Mouse (Mus musculus) natural killer cell, adult 2 months (primary cell): ENCODE results near the gene Ptprn2.
"Not testable (repeated sequence)": the region's sequence is repeated elsewhere in the genome, so short reads cannot be mapped to it uniquely, and the experiment has no call there.

ENCODE experiments used
- DNase-seq, 2 experiments: peaks; one replicate each; pipeline ENCODE4 v3.0.0; 2022; ENCODE audit warnings: low spot score in 2 of 2

Gene Ptprn2

DNA sequence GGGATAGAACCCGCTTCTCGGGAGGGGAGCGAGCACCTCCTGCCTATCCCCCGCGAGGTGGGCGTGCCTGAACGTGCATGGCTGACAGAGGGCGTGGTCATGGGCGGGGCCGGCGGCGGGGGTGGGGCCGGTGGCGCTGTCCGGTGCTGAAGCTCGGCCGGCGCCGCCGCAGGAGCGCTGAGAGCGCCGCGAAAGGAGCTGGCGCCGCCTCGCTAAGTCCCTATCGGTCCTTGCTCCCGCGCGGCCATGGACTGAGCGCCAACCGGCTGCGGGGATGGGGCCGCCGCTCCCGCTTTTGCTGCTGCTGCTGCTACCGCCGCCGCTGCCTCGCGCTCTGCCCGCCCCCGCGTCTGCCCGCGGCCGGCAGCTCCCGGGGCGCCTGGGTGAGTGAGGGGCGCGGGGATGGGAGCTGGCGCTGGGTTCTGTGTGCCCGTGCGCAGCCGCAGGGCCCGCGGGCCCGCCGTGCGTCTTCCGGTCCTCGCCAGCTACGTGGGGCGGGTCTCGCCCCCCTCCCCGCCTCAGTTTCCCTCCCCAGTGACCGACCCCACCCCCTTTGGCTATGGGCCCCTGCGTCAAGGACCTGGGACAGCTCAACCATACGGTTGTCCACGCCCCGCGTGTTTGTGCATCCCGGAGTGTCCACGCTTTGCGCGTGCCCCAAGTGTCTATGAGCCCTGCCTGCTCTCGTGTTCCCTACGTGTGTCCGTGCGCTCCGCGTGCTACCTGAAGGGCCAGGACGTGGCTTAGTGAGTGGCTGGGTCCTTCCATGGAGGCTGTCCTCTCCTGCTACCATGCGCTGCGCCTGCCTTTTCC, at the start of gene Ptprn2:
TSS of gene Ptprn2 (plus strand) at position 130 of the 813 bp plus-strand sequence.
- peak in 1 of 2 experiments; percentile 26 for DNase-seq

GRCm38 (mm10) chr12:116436125-116436524, 49.4 kb upstream of the Ptprn2 start:
- DNase-seq, result no peak

- no peak for DNase-seq
These were observed 46.9 kb upstream of the Ptprn2 start for GRCm38 (mm10) chr12:116438591-116438990.

DNA sequence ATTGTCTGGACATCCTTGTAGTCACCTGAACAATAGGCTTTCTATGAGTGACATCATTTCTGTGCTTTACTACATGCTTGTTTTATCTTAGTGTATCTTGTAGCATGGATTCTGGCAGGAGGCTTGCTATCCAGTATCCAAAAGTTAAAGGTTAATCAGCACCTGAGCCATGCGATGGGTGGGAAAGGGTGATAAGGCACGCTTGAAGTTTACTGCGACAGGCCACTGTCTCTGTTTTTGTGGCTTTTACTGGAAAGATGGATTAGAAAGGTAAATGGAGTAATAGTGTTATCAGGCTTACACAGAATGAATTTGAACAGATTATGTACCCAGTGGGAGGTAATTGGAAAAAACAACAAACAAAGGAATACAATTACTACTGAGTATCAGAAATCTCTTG, 43.3 kb upstream of the Ptprn2 start:
- no peak for DNase-seq

DNA sequence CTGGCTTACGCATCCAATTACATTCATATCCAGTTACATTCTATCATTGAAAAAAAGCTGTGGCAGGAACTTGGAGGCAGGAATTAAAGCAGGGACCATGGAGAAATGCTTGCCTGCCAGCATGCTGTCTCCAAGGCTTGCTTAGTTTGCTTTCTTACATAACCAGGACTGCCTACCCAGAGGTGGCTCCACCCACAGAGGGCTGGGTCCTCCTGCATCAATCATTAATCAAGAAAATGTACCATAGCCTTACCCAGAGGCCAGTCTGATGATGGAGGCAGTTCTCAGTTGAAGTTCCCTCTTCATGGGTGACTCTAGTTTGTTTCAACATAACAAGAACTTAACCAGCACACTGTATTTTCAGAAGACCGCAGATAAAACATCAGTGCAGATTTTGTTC, 36.0 kb upstream of the Ptprn2 start:
- no peak for DNase-seq

DNA sequence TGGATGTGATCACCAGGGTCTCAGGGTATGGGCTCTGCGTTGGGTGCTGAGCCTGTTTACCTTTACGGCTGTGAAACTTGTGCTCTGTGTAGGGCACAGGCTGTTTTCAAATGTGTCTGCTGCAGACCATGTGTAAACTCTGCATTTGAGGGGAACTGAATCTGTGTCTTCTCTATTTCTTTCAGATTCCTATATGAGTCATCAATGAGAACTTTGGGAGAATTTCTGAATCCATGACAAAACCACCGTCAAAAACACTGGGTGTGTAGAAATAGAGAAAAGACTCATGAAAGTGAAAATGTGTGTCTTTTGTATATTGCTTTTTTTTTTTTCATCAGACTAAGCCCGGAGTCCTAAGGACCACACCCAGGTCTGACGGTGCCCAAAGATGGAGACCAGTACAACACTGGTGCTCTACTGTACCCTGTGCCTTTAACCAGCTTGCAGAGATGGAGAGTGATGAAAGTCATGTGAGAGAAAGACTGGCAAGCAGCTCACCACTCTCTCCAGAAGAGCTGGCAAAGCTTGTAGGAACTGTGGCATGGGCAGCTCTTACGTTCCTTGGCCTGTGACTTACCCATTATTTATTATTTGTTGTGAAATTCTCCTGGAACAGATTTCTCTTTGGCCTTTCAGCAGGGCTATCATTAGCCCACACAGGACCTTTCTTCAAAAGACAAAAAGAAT, 25.0 kb upstream of the Ptprn2 start:
- DNase-seq, result no peak

- DNase-seq, result peak; percentile 60 to 74
These were observed 18.5 kb upstream of the Ptprn2 start for GRCm38 (mm10) chr12:116467030-116467429.

- DNase-seq, result no peak
These were observed 17.2 kb upstream of the Ptprn2 start for GRCm38 (mm10) chr12:116468348-116468747.

- DNase-seq, result no peak
These were observed 16.4 kb upstream of the Ptprn2 start for GRCm38 (mm10) chr12:116469096-116469495.

GRCm38 (mm10) chr12:116473264-116473663, 12.3 kb upstream of the Ptprn2 start:
- DNase-seq, result no peak

DNA sequence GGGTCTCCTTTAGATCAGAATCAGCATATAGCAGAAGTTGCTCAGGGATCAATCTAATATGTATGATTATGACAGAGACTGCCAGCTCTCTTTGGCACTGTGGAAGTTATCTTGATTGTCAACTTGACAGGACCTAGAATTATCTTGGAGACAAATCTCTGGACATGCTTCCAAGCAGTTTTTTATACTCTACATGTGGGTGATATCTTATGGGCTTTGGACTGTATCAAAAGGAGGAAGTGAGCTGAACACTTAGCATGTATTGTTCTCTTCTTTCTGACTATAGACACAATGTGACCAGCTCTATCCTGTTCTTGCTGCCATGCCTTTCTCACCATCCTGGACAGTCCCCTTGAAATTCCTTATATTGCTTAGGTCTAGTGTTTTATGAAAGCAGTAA, 11.8 kb upstream of the Ptprn2 start:
- DNase-seq, result no peak

DNA sequence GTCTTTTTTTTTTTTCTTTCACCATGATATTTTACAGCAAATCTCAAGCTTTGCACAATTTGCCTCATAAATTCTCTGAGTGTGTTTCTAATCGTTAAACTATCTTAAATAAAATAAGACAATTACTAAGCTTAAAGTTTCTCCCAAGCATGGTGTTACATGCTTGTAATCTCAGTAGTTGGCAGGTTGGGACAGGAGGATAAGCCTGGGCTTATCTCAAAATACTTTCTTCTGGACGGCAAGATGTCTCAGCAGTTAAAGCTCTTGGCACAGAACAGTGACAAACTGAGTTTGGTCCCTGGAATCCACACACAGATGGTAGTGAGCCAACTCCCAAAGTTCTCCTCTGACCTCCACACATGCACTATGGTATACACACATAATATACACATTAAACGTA, 10.8 kb upstream of the Ptprn2 start:
- no peak for DNase-seq

- DNase-seq, result no peak
These were observed 6.7 kb upstream of the Ptprn2 start for GRCm38 (mm10) chr12:116478771-116479170.

DNA sequence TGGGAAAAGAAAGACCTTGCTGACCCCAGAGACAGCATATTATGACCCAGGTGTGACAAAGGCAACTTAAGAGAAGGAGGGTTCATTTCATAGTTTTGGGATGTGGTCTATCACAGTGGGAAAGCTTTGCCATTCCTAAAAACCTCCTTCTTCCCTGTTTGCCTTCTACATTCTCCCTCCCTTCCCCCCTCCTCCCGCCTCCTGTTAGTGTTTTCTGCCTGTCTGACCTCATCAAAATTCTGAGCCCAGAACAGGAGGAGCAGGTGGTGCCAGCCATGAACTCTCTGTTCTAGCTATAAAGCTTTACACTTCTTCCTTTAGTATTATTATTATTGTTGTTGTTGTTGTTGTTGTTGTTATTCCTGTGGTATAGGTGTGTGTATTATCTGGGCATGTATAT, 3.6 kb upstream of the Ptprn2 start:
- DNase-seq, result no peak

GRCm38 (mm10) chr12:116483581-116483980, 1.9 kb upstream of the Ptprn2 start:
- no peak for DNase-seq

DNA sequence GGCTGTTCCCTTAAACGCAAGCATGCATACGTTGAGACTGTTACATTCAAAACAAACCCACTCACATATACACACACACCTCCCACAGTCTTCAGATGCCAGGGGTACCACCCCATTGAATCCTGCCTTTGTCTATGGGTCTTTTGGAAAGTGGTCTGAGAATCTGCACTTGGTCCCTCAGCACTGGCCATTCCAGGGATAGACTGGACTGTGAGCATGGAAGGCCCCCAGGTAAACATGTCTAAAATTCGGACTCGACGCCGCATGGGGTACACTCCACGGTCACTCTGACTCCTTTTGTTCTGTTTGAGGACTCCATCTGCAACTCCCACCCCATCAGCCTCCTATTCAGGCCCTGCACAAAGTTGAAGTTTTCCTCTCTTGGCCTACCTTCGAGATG, 529 bp upstream of the Ptprn2 start:
- no peak for DNase-seq

DNA sequence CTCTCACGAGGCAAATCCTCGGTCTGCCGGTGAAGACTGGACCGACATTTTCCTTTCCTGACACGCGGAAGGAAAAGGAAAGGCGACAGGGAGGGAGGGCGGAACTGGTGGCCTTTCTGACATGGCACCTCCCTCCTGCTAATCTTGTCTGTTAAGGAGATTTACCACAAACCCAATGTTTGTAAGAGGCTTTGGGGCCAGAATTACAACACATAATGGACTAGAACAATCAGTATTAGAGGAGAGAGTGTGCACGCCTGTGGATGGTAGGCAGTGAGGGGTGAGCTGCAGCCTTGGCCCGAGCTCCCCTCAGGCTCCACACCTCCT, 847 bp downstream of the Ptprn2 start:
- DNase-seq, result no peak

GRCm38 (mm10) chr12:116488836-116489235, 3.3 kb downstream of the Ptprn2 start:
- no peak for DNase-seq

GRCm38 (mm10) chr12:116490575-116491356, 5.2 kb downstream of the Ptprn2 start:
- DNase-seq, result no peak

DNA sequence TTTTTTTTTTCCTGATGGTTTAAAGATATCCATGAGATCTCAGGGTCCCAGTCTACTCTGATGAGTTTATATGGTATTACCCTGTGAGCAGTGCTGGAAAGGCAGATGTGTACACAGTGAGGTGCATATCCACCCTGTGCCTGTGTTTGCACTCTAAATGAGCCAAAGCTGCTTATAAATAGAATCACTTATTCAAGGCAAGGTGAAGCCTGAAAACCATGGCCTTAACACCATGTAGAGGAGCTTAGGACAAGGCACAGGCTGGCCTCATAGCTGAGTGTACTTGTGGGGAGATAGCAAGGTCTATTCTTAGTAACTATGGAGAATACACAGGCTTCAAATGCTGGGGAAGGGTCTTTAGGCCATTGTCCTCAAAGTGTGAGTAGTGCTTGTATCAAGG, 13.1 kb downstream of the Ptprn2 start:
- no peak for DNase-seq

DNA sequence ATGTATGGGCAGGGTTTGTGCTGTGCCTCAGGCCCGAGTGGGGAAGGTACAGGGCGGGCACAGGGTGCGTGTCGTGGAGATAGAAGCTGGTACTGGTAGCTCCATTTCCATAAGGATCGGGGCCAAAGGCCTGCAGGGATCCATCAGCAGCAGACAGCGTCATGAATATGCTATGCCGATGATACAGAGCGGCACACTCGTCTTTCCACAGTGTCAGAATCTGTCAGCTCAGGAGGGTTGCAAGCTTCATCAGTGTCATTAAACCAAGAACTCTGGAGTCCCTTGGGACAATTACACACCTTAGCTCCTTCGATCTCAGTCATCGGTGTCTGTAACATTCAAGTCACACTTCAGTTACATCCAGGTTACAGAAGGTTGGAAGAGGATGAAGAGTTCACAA, 15.1 kb downstream of the Ptprn2 start:
- DNase-seq, result no peak

- no peak for DNase-seq
These were observed 27.0 kb downstream of the Ptprn2 start for GRCm38 (mm10) chr12:116512482-116512881.

GRCm38 (mm10) chr12:116513788-116514187, 28.3 kb downstream of the Ptprn2 start:
- DNase-seq, result not testable (repeated sequence)
